Mouse (Mus musculus) liver, embryonic 15.5 days (tissue): ENCODE measurements at regions not wholly inside any gene's neighbourhood (a gene's known extent, or its start where the extent isn't known, plus 50 kb on each side); places are given as distances from the start of the nearest gene placed in this dataset.

Source experiments
- ATAC-seq: fragments of 200-750 bp; cut with Nextera tagmentation; 2 replicates; pipeline ENCODE4 v1.8.0; 2017; ENCODE audit warnings: moderate number of reproducible peaks, mild to moderate bottlenecking, moderate library complexity; ENCODE audit not compliant: insufficient read depth
- H3K27ac ChIP-seq: fragments of 300-500 bp; sonication (generic); replicated peaks from 2 replicates; pipeline ENCODE4 v1.5.1; 2015; ENCODE audit warnings: mild to moderate bottlenecking, inconsistent platforms
- H3K27me3 ChIP-seq: fragments of 300-500 bp; sonication (generic); 2 replicates; pipeline ENCODE4 v1.6.1; 2015; ENCODE audit warnings: mild to moderate bottlenecking, inconsistent platforms
- H3K36me3 ChIP-seq: fragments of 300-500 bp; sonication (generic); replicated peaks from 2 replicates; pipeline ENCODE4 v1.6.1; 2015; ENCODE audit warnings: moderate library complexity, mild to moderate bottlenecking, inconsistent platforms
- H3K4me1 ChIP-seq: fragments of 300-500 bp; sonication (generic); replicated peaks from 2 replicates; pipeline ENCODE4 v1.6.1; 2015; ENCODE audit warnings: inconsistent platforms
- H3K4me2 ChIP-seq: fragments of 300-500 bp; sonication (generic); 2 replicates; pipeline ENCODE4 v1.6.1; 2015; ENCODE audit warnings: moderate library complexity, mild to moderate bottlenecking, inconsistent platforms
- H3K4me3 ChIP-seq: fragments of 300-500 bp; sonication (generic); replicated peaks from 2 replicates; pipeline ENCODE4 v1.5.1; 2015; ENCODE audit warnings: mild to moderate bottlenecking, inconsistent platforms
- H3K9ac ChIP-seq: fragments of 300-500 bp; sonication (generic); 2 replicates; pipeline ENCODE4 v1.6.1; 2015; ENCODE audit warnings: moderate library complexity, mild to moderate bottlenecking, inconsistent platforms
- H3K9me3 ChIP-seq: fragments of 300-500 bp; sonication (generic); replicated peaks from 2 replicates; pipeline ENCODE4 v1.6.1; 2016; ENCODE audit warnings: inconsistent platforms
- WGBS: fragments of 180-500 bp; shearing (Covaris S2); methylation state at CpG from one replicate; pipeline ENCODE4 v1.1.7; 2015; ENCODE audit warnings: mixed read lengths; ENCODE audit not compliant: insufficient replicate concordance; 5-methylcytosine and 5-hydroxymethylcytosine counted together

DNA sequence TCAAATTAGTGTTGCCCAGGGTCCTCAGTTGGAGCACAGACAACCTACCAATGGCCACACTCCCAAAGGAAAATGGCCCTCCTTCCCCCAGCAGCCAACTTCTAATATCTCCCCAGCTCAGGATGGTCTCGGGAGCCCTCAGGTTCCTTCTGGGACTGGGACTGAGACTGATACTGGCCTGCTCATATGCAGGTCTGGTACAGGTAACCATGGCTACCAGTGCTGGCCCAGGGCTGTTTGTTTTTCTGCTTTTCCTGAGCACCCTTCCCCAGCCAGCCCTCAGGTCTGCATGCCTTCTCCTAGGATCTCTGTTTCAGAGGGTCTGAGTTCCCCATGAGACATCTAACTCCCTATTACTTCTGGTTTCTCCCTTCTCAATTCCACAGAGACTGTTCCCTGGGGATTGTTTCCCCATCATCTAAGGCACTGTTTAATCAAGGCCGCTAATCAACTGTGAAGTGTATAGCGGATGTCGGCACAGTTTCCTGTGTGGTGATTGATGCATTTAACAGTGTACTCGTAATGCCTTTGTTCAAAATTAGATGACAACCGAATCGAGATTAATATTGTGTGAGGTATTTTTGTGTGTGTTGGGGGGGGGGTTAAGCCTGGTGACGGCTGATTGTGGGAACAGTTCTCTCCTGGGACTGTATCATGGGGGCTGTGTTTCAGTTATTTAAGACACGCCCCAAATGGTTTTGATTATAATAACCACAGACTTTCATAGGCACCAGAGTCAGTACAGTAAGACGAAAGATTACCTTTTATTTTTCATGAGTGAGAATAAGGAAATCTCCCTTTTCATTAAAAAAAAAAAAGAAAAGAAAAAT, 120.8 kb upstream of the Lmcd1 start:
- Histone ChIP-seq H3K4me1 (no peaks in the 10 kb centered on the region), H3K9ac (no peak overlapping the region), H3K4me2 (no peak overlapping the region), H3K27ac (no peak overlapping the region), H3K36me3 (no peaks in the 10 kb centered on the region), H3K9me3 (no peaks in the 10 kb centered on the region), H3K4me3 (no peak overlapping the region), H3K27me3 (no peaks in the 10 kb centered on the region)
- 57% methylated on average over 10 of the region's 10 CpGs for WGBS
- ATAC-seq: no peak

DNA sequence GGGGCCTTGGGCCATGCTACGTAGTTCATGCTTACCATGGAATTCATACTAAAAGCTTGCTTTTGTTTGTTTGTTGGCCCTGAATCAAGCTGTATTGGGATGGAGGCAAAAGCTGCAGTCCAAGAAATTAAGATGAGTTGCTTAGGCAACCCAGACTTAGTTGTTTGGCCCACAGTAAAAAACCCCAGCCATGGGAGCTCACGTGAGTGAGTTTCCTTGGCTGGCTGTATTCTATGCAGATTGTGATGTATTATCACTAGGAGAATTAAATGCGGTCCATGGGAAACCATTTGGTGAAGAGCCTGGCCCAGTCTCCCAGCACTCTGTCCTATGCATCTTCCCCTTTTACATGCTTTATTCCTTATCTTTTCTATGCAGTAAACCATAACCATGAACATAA, 106.1 kb upstream of the Lmcd1 start:
- Histone ChIP-seq H3K27me3 (no peaks in the 10 kb centered on the region), H3K9me3 (no peaks in the 10 kb centered on the region), H3K4me1 (no peaks in the 10 kb centered on the region), H3K4me2 (no peak overlapping the region), H3K36me3 (no peaks in the 10 kb centered on the region), H3K4me3 (no peak overlapping the region), H3K27ac (no peak overlapping the region), H3K9ac (no peak overlapping the region)
- ATAC-seq: no peak
- 68% methylated on average over 3 of the region's 3 CpGs for WGBS

DNA sequence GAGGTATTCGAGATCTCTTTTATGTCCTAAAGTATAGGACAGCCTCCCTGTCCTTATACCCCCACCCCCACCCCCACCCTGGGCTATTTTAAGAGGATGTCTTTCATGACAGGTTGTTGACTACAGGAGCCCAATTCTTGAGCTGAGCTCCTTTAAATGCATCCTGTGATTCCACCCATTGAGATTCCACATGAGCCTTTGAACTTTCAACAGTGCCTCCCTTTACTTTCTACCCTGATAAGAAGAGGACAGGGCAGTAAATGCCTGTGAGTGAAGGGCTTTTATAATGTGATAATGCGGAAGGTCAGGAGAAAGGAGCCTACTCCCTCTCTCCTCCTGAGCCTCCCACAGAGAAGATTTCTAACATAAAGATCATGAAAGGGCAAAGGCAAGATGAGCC, 97.2 kb upstream of the Lmcd1 start:
- no peak for ATAC-seq
- H3K27me3 ChIP-seq: no peaks in the 10 kb centered on the region
- H3K27ac ChIP-seq: no peak overlapping the region
- no peak overlapping the region for H3K9ac ChIP-seq
- 0 out of 2 replicates have a peak, but pooled peaks cover 3% of the 10 kb centered on the region for H3K9me3 ChIP-seq
- 35% methylated on average over 2 of the region's 2 CpGs for WGBS
- H3K4me2 ChIP-seq: no peak overlapping the region
- H3K36me3 ChIP-seq: no peaks in the 10 kb centered on the region
- H3K4me3 ChIP-seq: no peak overlapping the region
- no peaks in the 10 kb centered on the region for H3K4me1 ChIP-seq

DNA sequence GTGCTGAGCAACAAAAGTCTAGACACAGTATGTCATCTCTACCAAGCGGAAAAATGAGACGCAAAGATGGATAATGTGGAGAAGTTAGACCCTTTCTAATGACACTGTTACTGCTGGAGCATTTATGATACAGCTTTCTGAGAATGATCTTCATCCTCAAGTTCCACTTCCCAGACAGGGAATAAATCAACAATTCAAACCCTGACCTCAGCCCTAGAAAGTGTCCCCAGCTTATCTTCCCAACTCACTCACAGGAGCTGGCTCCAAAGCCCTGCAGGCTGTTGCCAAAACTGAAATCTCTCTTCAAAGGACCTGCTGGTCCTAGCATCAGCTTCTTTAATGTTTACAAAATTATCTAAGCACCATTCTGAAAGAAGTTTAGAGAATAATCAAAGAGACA, 85.9 kb upstream of the Lmcd1 start:
- Histone ChIP-seq H3K9me3 (no peaks in the 10 kb centered on the region), H3K4me1 (no peaks in the 10 kb centered on the region), H3K9ac (no peak overlapping the region), H3K27me3 (no peaks in the 10 kb centered on the region), H3K36me3 (no peaks in the 10 kb centered on the region), H3K4me2 (no peak overlapping the region), H3K27ac (no peak overlapping the region), H3K4me3 (no peak overlapping the region)
- ATAC-seq: no peak
- WGBS: 84% methylated on average over 2 of the region's 2 CpGs

DNA sequence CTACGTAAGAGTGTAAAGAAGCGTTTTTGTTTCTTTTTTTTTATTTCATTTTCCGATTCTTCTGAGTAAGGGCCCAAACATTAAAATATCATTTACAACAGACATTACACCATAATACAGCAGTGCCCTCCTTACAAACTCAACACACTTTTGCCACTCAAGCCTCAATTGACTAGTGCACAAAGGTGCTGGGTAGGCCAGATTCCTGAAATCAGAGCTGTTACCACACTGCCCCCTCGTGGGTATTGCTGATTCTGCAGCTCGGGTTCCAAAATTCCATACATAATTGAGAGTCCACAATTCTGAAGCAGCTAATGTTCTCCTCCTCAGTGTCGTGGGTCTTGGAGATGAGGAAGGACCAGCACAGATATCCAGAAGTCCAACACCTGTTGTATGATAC, 82.5 kb upstream of the Lmcd1 start:
- H3K4me3 ChIP-seq: no peak overlapping the region
- no peak for ATAC-seq
- no peaks in the 10 kb centered on the region for H3K36me3 ChIP-seq
- no peak overlapping the region for H3K9ac ChIP-seq
- H3K27ac ChIP-seq: no peak overlapping the region
- no peaks in the 10 kb centered on the region for H3K4me1 ChIP-seq
- H3K27me3 ChIP-seq: no peaks in the 10 kb centered on the region
- H3K4me2 ChIP-seq: no peak overlapping the region
- 39% methylated on average over 6 of the region's 6 CpGs for WGBS
- H3K9me3 ChIP-seq: no peaks in the 10 kb centered on the region

DNA sequence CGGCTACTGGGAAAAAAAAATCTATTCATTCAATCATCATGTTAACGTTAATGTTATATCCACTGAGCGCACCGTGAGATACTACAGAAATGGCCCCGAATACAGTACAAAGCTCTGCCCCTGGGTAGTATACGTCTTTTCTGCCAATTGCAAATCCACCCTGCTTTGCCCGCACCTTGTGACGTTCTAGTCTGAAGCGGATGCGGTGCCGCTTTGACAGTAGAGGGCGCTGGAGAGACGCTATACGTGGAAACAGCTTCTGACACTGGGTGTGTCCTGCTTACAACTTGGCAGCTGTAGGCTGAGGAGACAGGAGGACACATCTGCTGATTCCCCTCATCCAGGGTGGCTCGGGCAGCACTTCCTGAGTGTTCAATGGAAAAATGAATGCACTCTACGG, 76.1 kb upstream of the Lmcd1 start:
- Histone ChIP-seq H3K27ac (no peak overlapping the region), H3K27me3 (no peaks in the 10 kb centered on the region), H3K9me3 (no peaks in the 10 kb centered on the region), H3K36me3 (no peaks in the 10 kb centered on the region), H3K9ac (no peak overlapping the region), H3K4me1 (no peaks in the 10 kb centered on the region), H3K4me2 (no peak overlapping the region), H3K4me3 (no peak overlapping the region)
- no peak for ATAC-seq
- 7% methylated on average over 16 of the region's 16 CpGs for WGBS

DNA sequence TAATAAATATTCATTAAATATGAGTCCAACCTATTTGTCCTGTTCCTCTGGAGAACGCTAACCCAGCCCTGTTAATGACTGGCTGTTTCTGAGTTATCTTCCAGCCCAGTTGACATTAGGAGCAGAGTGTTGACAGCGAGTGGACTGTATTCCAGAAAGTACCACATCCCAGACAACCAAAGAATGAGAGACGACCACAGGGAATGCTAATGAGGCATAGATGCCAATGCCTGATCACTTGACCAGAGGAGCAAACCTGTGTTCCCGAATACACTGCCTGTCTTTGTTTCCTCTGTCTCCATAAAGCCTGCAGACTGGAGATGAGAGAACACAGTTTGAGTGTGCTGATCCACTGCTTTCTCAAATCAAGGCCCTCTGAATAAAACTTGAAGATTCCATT, 74.3 kb upstream of the Lmcd1 start:
- Histone ChIP-seq H3K4me2 (no peak overlapping the region), H3K27me3 (no peaks in the 10 kb centered on the region), H3K36me3 (no peaks in the 10 kb centered on the region), H3K27ac (no peak overlapping the region), H3K9ac (no peak overlapping the region), H3K4me1 (no peaks in the 10 kb centered on the region), H3K9me3 (no peaks in the 10 kb centered on the region), H3K4me3 (no peak overlapping the region)
- 48% methylated on average over 4 of the region's 4 CpGs for WGBS
- no peak for ATAC-seq

DNA sequence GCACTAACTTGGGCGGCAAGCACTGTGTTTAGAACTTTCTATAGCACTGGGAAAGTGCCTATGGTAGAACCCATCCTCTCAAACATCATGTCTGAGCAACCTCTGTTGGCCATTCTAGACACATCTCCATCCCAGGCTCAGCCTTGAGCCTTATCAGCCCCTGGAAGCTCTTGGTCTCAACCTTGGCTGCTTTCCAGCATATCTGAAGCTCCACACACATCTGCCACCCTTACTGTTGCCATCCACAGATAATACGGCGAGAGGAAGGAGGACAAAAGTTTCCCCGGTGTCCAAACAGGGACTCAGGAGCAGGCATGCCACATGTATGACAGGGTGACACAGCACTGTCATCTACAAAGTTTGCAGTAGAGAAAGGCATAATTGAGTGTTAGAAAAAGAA, 71.4 kb upstream of the Lmcd1 start:
- Histone ChIP-seq H3K4me3 (no peak overlapping the region), H3K4me2 (no peak overlapping the region), H3K27ac (no peak overlapping the region), H3K4me1 (no peaks in the 10 kb centered on the region), H3K27me3 (no peaks in the 10 kb centered on the region), H3K9ac (no peak overlapping the region), H3K36me3 (no peaks in the 10 kb centered on the region), H3K9me3 (no peaks in the 10 kb centered on the region)
- 33% methylated on average over 4 of the region's 4 CpGs for WGBS
- no peak for ATAC-seq

DNA sequence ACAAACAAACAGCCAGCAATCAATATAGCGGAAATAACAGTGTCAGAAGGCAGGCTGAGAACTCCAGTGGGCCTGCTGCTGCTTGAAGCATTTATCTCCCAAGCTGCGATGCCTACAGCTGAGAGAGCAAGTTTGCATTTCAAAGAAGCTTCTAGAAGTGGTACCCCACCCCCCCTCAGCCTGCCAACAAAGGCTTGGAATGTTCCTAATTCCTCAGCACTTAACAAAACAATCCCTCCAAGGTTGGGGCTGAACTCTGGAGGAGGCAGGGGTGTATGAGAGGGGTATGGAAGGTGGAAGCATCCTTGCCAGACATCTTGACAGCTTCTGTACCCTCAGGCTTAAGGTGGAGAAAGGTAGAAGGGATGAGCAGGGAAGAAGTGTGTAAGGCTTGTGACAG, 70.2 kb upstream of the Lmcd1 start:
- 20% methylated on average over 2 of the region's 2 CpGs for WGBS
- Histone ChIP-seq H3K9me3 (no peaks in the 10 kb centered on the region), H3K4me3 (no peak overlapping the region), H3K9ac (no peak overlapping the region), H3K27ac (no peak overlapping the region), H3K4me2 (no peak overlapping the region), H3K4me1 (no peaks in the 10 kb centered on the region), H3K27me3 (no peaks in the 10 kb centered on the region), H3K36me3 (no peaks in the 10 kb centered on the region)
- no peak for ATAC-seq

DNA sequence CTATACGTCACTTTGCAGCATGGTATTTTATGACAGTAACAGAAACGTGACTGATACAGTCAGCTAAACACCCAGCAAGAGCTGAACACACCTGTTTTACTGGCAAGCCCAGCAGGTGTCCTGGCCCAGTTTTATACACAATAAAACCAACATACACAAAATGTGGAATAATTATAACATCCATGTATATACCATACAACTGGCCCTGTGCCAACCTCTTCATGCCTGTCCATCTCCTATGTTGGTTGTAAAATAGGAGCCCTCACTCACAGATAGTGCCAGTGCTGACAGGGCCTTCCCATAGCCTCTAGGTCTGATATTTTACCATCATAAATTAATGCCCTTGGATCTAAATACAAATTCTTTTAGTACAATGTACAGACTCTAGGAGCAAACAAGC, 68.6 kb upstream of the Lmcd1 start:
- H3K27me3 ChIP-seq: no peaks in the 10 kb centered on the region
- 51% methylated on average over 2 of the region's 2 CpGs for WGBS
- H3K36me3 ChIP-seq: no peaks in the 10 kb centered on the region
- H3K4me1 ChIP-seq: no peaks in the 10 kb centered on the region
- H3K9ac ChIP-seq: no peak overlapping the region
- H3K9me3 ChIP-seq: no peaks in the 10 kb centered on the region
- H3K4me3 ChIP-seq: no peak overlapping the region
- ATAC-seq: no peak
- no peak overlapping the region for H3K27ac ChIP-seq
- no peak overlapping the region for H3K4me2 ChIP-seq

DNA sequence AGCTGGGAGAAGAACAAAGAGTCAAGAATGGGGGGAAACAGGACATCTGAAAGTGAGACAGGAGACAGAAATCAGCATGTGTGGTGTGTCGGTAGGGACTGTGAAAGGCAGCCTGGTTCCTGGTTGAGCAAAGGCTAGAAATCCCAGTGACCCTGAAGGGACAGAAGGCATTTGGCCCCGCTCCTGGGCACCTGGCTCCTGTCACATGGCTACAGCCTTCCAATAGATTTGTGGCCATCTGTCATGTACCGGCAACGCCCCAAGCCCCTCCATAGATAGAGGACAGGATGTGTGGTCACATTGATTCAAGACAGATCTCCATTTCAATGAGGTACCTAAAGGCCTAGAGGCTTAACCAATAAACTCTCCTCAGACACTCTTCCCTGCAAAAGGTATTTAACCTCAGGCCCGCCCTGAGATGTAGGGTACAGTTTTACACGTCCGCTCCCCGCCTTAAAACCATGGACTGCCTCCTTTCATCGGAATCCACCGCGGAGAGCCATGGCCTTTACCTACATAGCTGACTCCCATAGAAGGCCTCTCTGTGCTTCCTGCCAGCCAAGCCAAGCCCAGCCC, 68.0 kb upstream of the Lmcd1 start:
- 67% methylated on average over 11 of the region's 11 CpGs for WGBS
- no peak overlapping the region for H3K4me3 ChIP-seq
- H3K4me2 ChIP-seq: no peak overlapping the region
- no peak for ATAC-seq
- H3K9me3 ChIP-seq: no peaks in the 10 kb centered on the region
- no peaks in the 10 kb centered on the region for H3K27me3 ChIP-seq
- H3K36me3 ChIP-seq: no peaks in the 10 kb centered on the region
- H3K9ac ChIP-seq: no peak overlapping the region
- no peaks in the 10 kb centered on the region; the same call in 1 of the 2 replicates for H3K4me1 ChIP-seq
- H3K27ac ChIP-seq: no peak overlapping the region

DNA sequence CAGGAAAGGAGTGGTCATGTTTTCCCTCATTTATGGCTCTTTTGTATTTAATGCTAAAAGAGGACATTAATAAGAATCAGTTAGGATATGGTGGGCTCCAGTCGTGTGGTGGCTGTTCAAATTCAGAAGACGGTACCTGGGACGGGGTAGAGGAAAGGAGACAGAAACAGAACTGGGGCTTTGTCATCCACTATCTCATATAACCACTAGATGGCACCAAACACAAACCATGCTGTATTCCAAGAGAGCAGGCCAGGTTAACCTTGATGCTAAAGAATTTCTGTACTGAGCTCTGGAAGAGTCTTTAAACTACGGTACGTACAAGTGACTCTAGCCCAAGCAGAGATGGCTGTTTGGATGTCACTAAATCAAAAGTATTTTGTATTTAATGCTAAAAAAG, 66.3 kb upstream of the Lmcd1 start:
- H3K36me3 ChIP-seq: no peaks in the 10 kb centered on the region
- WGBS: 31% methylated on average over 5 of the region's 5 CpGs
- H3K4me2 ChIP-seq: no peak overlapping the region
- ATAC-seq: no peak
- H3K9me3 ChIP-seq: no peaks in the 10 kb centered on the region
- no peak overlapping the region for H3K27ac ChIP-seq
- H3K9ac ChIP-seq: no peak overlapping the region
- no peaks in the 10 kb centered on the region for H3K27me3 ChIP-seq
- no peak overlapping the region for H3K4me3 ChIP-seq
- H3K4me1 ChIP-seq: no peaks in the 10 kb centered on the region; the same call in 1 of the 2 replicates
